Mouse (Mus musculus): ENCODE results near the gene Srpk1.

Srpk1 gene

DNA sequence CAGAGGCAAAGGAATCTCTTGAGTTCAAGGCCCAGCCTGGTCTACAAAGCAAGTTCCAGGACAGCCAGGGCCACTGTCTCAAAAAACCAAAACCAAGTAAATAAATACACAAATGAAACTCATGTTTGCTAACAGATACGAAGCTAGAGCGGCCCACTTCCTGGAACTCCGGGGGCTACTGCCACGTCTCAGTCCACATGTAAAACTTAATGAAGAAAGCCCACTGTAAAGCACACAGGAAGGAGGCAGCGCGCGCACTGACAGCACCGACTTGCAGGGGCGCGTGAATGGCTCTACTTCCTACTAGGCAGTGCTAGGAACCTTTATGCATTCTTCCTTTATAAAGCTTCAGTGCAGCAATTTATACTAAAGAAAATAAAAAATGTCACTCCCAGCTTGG, 4.9 kb downstream of the Srpk1 start:
- intact Hi-C loops (cut with DNase I), result no loop called here

DNA sequence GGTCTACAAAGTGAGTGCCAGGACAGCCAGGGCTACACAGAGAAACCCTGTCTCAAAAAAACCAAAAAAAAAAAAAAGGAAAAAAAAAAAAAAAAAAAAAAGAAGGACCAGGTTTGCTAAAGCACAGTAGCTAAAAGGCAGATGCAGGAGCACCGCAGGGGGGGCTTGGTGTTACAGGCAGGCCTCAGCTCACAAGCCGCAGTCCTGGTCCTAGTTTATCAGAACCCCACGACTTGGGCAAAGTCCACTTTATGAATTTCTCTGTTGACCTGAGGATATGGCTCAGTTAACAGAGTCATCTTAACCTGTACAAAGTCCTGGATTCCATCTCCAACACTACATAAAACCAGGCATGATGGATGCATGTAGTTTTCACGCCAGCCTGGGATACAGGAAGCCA, 7.2 kb downstream of the Srpk1 start:
- intact Hi-C loops (cut with DNase I), result no loop called here

DNA sequence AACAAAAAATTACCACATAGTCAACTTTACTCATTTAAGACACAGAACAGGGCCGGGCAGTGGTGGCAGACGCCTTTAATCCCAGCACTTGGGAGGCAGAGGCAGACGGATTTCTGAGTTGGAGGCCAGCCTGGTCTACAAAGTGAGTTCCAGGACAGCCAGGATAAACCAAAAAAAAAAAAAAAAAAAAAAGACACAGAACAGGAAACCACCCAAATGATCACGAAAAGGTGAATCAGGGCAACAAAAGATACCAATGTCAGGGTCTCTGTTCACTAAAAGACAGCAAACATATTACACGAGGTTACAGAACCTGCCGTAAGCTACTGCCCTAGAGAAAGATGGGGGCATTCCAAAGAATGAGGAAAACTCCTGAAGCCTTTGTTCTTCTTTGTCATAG, 9.4 kb downstream of the Srpk1 start:
- intact Hi-C loops (cut with DNase I), result no loop called here

DNA sequence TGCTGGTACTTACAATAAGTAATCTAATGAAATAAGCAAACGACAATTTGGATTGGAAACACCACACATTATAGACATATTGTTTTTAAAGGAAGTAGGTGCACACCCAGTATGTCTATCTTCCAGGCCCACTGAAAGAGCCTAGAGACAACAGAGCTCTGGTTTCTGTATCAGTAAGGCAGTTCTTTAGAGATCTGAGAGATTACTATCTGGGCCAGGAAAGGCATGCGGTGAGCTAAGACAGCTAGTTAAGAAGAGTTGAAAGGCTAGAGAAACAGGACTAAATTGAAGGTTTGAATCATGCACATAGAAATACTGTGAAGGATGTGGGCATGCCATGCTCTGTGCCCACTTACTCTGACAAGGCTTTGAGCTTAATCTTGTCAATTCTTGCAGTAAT, 9.9 kb downstream of the Srpk1 start:
- intact Hi-C loops (cut with DNase I), result no loop called here

DNA sequence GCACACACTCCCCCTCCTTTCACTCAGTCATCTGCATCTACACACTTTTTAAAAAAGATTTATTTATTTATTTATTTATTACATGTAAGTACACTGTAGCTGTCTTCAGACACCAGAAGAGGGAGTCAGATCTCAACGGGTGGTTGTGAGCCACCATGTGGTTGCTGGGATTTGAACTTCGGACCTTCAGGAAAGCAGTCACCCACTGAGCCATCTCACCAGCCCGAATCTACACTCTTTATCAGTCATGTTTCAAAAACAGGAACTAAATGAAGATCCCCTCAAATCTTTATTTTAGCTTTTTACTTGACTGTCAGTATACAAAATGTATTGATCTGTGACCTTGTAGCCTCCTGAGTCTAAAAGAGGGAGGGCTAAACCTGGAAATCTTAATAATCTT, 13.0 kb downstream of the Srpk1 start:
- intact Hi-C loops (cut with DNase I), result no loop called here

DNA sequence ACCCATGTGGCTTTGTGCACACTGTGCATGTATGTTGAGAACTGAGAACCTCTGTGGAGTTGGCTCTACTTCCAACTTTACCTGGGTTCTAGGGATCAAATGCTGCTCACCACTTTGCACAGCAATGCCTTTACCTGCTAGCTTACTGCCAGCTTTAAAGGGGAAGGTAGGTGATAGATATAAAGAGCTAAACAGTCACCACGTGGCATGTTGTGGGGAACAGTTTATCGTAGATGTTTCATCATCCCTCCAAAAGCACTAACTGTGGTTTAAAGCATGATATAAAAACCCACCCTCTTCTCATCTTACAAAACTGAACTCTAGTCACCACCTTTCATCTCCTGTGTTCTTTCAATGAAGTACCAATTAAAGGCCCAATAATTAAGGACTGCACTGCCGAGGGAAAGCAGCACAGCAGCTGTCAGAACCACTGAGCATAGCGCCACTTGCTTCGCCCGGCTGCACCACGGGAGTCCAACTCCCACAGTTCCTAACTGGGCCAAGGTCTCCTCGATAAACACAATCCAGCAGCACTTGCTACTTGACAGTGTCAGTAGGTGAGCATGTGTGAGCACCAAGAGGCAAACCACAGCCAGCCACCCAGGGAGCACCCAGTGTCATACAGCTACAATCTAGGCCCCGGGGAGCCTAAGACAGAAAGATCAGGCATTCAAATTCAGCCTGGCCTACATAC, 20.8 kb downstream of the Srpk1 start:
- intact Hi-C loops (cut with DNase I), result no loop called here

DNA sequence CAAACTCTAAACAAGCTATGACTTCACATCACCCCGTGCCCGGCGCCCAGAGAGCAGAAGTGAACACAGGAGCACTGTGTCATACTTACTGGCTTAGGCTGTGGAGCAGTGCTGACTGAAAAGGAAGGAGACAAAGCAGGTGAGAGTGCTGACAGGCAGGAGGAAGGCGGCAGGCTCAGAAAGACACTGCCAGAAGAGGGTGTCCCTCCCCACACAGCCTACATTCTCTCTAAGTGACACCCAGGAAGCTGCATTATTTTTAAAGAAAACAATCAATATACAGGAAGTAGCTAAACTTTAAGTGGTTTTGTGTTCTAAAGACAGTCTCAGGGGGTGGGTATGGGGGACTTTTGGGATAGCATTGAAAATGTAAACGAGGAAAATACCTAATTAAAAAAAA, 21.7 kb downstream of the Srpk1 start:
- intact Hi-C loops (cut with DNase I), result no loop called here

DNA sequence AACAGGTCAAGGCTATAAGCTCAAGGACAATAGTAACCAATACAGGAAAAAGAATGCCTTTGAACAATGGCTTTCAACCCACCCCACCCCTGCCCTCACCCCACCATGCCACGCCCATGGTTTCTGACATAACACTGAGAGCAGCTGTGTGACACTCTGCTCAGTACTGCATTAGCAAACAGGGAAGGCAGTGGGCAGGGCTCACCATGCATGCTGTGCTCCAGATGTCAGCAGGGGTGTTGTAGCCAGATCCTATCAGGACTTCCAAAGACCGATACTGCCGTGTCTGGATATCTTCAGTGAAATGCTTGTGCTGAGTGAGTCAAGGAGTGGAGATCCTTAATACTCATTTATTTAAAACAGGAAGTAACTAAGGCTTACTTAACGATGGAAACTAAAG, 28.5 kb downstream of the Srpk1 start:
- intact Hi-C loops (cut with DNase I), result no loop called here

DNA sequence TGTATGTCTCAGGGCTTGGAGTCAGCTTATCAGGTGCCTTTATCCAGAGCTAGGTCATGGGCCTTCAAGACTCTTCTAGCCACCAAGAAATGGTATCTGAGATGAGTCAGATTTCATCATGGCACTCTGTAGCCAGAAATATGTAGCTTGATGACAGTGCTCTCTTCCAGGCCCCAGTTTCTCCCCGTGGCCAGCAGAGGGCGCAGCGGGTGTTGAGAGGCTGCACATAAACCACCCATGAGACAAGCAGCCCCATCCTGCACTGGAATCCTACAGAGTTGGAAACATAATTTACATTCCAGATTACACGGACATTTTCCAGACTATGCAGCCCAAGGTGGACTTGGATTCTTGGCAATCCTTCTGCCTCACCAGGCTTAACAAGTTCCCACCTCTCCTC, 29.5 kb downstream of the Srpk1 start:
- intact Hi-C loops (cut with DNase I), result no loop called here

DNA sequence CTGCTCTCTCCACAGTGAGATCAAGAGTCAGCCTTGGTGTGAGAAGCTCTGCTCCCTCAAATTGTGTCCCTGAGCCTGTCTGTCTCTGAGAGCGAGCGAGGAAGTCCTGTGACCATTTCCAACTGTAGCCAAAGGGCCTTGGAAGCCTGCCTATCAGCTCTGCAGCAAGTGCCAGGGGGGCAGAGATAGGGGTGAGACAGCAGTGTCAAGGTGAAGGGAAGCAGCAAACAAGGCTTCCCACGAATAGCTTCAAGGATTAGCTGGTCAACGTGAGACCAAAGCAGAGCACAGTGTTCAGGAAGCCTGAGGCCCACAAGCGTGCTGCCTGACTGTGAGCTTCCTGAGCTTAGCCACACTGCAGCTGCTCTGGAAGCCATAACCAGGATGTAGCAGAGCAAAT, 31.0 kb downstream of the Srpk1 start:
- intact Hi-C loops (cut with DNase I), result no loop called here

DNA sequence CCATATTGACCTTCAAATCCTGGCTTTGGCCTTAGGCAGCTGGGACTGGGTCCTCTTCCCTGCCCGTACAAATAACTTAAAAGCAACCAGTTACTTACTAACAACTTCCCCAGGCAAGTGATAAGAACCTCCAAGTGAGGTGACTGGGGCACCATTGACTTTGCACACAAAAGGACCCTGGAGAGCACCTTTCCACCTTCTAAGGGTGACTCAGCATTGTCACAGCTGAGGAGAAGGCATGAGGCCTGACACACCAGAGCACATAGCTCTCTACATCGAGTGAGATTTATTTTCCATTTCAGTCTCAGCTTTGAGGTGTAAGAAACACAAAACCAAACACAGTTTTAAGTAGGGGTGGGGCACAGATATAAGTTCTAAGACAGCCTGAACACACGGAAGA, 31.9 kb downstream of the Srpk1 start:
- intact Hi-C loops (cut with DNase I), result no loop called here

DNA sequence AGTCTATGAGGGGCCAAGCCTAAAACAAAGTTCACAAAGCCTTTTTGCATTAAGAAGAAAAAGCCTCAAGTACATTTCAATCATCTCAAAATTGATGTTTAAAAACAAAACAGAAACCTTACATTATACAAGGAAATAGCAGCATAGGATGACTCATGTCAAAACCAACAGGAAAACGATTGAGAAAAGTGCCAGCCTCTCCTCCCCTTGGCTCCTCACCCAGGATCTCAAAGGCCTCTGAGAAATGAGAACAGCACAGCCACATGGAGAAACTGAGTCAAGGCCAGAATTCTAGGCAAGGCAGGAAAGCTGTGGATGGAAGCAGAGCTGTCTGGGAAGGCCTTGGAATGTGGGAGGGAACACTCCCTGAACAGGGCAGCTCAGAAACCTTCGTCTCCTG, 33.9 kb downstream of the Srpk1 start:
- intact Hi-C loops (cut with DNase I), result no loop called here

DNA sequence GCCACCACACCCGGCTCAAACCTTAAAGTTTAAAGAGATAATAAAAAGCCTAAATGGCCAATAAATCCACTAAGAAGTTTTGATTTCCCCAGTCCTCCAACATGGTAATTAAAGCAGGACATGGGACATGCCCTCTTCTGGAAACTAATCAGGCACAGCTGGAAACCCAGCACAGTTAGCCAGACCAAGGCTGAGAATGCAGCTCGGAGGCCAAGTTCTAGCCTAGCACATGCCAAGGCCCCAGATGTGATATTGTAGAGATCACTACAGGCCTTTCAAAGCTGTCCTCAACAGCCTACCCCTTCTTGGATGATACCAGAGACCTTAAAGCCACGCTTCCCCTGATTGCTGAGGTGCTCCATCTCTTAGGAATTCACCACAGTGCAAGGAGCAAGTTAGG, 36.0 kb downstream of the Srpk1 start:
- intact Hi-C loops (cut with DNase I), result no loop called here

DNA sequence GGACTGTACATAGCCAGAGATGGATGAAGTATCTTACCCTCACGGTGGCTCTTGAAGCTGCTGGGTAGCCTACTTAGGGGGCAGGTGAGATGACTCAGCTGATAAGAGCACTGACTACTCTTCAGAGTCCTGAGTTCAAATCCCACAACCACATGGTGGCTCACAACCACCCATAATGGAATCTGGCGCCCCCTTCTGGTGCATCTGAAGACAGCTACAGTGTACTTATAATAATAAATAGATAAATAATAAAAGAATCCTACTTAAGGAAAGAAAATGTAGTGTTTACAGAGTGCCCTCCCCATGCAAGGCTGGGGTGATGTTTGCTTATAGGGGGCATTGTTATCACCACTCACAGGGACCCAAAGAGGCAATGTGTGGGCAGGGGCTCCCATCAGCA, 41.5 kb downstream of the Srpk1 start:
- intact Hi-C loops (cut with DNase I), result no loop called here

DNA sequence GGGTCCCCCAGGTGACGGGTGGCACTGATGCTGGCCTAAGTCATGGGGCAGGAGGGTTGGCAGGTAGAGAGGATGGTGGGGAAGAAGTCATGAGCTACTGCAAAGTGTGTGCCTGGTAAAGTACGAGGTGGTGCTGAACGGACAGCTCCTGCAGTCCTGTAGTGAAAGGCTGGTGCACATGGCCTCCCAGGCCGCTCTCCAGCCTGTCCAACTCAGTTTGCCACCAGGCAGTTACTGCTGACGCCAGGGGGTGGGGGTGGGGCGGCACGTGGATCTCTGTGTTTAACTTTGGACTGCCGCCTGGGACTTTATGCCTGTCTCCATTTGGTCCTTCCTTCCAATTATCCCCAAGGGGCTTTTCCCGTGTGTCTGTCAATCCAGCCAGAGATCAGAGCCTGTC, 42.1 kb downstream of the Srpk1 start:
- intact Hi-C loops (cut with DNase I), result no loop called here

DNA sequence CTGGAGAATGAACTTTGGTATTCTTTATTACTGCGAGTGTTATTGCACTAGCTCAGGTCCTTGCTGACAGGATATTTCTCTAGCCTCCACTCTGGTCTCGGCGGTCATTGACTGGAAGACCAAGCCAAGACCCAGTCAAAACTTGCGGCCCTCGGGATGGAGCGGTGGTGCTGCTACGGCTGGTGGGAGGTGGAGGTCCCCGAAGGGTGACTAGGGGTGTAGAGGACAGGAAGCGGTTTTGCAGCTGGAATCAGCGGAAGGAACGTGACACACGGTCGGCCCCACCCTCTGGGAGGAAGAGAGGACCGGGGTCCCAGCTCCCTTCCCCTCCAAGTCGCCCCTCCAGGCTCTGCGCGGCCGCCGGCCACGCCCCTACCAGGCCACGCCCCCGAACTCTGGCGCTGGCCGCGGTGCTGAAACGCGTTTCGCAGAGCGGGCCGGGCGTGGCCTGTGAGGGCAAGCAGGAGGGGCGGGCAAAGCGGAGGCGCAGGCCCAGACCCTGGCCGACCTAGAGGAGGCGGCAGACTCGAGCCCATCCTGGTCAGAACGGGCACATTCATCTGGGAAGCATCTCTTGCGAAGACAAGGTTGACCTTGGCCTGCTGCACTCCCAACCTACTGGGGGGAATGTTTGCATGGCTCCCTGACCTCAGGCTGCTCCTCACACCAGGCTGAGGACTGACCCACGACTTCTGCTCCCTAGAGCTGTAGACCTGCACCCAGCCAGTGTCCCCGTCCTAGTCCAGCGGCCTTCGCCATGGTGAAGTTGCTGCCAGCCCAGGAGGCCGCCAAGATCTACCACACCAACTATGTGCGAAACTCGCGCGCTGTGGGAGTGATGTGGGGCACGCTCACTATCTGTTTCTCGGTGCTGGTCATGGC, 47.0 kb downstream of the Srpk1 start, which contains the start of gene Lhfpl5:
TSS of gene Lhfpl5 (plus strand) at position 398 of the 882 bp plus-strand sequence.
- intact Hi-C loops (cut with DNase I), result no loop called here

DNA sequence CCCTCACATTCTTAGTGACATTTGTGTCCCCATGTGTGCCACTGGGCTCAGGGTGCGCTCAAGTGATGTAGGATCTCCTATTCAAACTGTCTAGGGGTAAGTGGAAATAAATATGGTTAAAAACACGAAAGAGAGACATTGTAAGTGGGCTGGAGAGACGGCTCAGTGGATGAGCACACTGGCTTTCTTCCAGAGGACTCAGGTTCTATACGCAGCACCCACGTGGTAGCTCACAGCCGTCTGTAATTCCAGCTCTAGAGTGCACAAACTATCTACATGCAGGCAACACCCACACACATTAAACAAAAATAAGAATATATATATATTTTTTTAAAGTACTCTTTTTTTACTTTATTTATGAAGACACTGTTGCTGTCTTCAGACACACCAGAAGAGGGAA, 49.6 kb downstream of the Srpk1 start:
- intact Hi-C loops (cut with DNase I), result no loop called here

DNA sequence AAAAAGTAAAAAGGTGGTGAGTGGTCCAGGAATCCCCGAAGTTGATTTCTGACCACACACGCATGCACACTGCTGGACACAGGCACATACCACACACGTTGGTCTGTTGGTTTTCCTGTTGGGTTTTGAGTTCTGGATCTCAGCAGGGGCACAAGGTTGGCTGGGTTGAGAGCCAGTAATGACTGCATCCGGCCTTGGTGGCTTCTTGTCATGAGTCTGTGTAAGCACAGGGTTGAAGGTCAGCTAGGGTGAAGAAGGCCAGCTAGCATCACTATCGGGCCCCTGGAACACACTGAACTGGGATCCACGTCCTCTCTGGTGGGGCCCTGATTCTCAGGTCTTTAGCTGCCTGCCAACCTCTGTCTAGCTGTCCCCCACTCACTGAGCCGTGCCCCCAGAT, 50.0 kb downstream of the Srpk1 start:
- intact Hi-C loops (cut with DNase I), result no loop called here

DNA sequence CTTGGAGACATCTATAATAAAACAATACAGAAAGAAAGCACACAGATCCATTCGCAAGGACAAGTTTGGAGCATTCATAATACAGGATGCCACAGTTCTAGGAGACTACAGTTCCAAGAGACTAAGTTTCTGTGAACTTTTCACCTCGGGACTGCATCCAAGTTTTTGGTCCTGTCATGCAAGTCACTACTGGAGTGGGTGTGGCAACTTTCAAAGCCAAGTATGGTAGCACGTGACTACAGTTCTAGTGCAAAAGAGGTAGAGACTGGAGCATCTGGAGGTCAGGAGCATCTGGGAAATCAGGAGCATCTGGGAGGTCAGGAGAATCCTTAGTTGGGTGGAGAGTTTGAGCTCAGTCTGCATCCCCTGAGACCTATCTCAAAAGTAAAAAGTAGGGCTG, 50.6 kb downstream of the Srpk1 start:
- intact Hi-C loops (cut with DNase I), result no loop called here

DNA sequence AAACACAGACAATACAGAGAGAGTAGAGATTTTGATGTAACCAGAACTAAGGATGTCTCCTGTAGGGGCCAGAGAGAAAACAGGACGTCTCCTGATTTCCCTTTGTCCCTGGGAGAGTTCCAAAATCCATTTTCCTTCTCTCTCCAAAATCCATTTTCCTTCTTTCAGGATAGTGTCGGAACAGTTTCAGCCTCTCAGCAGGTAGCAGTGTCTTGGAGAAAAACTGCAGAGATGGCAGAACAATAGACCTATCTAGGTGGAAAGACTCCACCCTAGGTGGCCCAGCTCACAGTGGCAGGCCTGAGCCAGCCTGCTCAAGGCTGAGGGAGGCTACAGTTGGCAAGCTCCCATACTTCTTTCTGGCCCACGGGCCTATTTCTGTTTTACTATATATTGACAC, 55.0 kb downstream of the Srpk1 start:
- intact Hi-C loops (cut with DNase I), result no loop called here

DNA sequence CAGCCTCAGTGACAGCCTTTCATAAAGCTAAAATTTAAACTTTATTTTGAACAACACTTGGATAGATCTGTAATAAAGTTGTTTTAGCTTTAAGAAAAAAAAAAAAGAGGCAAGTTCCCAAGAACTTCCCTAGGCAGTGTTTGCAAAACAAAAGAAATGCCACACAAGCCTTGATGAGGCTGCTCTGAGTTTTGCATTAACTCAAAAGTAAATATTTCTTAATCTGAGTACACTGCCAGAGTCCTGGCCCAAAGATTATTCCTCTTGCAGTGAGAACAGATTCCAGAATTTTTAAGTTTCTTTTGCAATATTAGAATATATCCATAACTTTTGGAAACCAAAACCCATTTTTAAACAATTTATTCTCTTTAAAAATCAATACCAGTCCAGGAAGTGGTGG, 57.3 kb downstream of the Srpk1 start:
- intact Hi-C loops (cut with DNase I), result no loop called here

DNA sequence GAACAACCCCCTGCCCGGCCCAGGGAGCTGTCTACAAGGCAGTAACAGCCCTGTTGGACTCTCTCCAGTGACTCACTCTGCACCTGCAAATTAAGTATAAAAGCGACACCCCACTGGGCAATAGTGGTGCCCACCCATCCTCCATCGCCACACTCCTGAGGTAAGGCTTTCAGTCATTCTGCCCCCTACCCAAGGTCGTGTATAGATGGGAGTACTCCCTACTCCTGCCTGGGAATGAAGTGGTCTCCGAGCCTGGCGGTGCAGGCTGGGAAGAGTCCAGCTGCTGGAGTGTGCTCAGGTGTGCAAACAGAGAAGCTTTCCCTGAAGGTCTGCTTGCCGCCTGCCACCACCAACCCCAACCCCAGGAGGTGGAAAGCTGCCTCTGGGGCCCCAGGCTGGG, 60.9 kb downstream of the Srpk1 start:
- intact Hi-C loops (cut with DNase I), result no loop called here

DNA sequence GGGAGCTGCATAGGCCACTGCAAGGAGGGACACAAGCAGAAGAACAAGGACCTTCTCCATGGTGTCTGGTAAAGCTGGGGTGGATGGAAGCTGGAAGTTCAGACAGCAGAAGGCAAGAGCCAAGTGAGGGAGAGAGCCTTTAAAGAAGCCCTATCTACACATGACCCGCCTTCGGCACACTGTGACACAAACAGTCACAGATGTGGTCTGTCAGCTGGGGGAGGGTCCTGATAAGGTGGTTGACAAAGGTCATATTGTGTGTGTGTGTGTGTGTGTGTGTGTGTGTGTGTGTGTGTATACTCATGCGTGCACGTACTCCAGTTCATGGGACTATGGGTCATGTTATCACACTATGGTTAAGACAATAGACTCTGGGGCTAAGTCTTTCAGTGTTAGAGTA, 61.9 kb downstream of the Srpk1 start, which contains the start of gene Clps:
TSS of gene Clps (minus strand) at position 169 of the 400 bp plus-strand sequence.
- intact Hi-C loops (cut with DNase I), result no loop called here
